Mouse (Mus musculus) 416B (cell line): ENCODE data around the gene Gm45713.
A peak's percentile ranks its signal among the peaks of the same experiment; 100 is the strongest.
"Not testable (repeated sequence)": the region's sequence is repeated elsewhere in the genome, so short reads cannot be mapped to it uniquely, and the experiment has no call there.

Experiments used
- DNase-seq: peaks from one replicate; pipeline ENCODE4 v3.0.0; 2011; ENCODE audit warnings: low read depth

Gene Gm45713

DNA sequence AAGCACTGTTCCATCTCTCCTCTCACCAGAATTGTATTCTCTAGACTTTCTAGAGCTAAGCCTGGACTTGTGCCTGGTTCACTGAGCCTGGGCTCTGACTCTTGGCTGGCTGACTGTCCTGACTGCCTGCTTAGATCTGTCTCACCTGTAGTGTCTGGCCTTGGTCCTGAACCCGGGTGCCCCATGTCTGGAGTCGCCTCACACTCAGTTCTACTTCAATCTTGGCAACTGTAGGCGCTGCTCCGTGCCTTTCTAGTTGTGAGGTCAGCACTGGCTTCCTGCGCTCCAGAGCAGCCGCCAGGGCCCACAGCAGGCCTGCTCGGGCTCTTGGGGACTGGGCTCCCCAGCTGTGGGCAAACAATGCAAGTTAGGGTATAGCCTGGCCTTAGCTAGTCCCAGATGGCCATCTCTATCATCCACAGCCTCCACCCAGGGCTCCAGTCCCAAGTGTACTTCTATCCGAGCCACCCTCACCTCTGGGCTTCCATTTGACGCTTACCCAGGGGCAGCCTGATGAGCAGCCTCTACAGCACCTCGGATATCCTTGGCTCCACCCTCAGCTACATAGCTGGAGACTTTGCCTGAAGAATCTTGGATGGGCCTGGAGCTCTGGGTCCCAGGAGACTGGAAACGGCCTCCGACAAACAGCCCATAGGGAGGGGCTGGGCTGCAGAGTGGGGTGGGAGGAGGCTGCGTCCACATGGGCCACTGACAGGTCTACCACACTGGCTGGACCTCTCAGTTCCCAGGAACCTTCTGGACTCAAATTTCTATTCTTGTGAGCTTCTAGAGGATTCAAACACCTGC is 8.5 kb upstream of the Gm45713 start:
- no peak for DNase-seq

- DNase-seq: no peak
Observed at GRCm38 (mm10) chr7:45141914-45142313, 5.9 kb upstream of the Gm45713 start.

DNA sequence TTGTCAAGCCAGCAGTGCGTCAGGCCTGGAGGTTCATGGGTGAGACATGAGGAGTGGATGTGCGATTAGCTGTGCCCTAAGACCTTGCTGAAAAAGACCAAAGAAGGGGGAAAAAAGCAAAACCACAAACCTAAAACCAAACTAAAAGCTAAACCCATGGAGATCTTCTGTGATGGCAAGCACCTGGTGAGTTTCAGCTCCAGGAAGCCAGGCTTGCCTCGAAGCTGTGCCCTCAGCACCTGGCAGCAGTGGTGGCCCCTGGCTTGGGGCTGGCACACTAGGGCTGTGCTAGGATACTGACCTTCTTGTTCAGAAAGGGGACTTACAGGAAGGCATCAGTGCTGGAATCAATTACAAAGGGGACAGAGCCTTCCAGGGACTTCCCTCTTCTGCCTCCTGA is 5.3 kb upstream of the Gm45713 start:
- DNase-seq: no peak

- no peak for DNase-seq
Observed at GRCm38 (mm10) chr7:45139904-45140723, 4.1 kb upstream of the Gm45713 start.

GRCm38 (mm10) chr7:45138403-45138802 is 2.4 kb upstream of the Gm45713 start:
- DNase-seq: peak; percentile 43

GRCm38 (mm10) chr7:45137171-45138006 is 1.4 kb upstream of the Gm45713 start:
- DNase-seq: peak; percentile 99

- peak; percentile 41 for DNase-seq
Observed at GRCm38 (mm10) chr7:45135370-45135769, 661 bp downstream of the Gm45713 start.

DNA sequence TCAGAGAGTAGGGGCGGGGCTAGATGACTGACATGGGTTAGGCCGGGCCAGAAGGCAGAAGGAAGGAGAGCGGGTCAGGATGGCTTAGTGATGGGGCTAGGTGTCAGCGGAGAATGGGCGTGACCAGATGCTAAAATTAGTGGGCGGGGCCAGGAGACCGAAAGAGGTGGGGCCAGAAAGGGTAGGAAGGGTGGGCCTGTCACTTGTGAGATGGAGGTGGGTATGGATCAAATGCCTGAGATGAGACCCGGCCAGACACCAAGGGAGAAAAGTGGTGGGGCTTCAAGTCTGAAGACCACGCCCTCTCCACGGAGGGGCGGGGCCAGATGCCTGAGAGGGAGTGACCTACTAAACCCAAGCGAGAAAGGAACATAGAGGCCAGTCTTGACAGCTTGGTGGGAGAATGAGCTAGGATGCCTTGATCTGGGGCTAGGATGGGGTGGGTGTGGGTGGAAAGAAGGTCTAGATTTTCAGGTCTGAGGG is 1.4 kb downstream of the Gm45713 start:
- DNase-seq: peak; percentile 88

- DNase-seq: peak; percentile 27
Observed at GRCm38 (mm10) chr7:45133446-45134159, 2.4 kb downstream of the Gm45713 start.

DNA sequence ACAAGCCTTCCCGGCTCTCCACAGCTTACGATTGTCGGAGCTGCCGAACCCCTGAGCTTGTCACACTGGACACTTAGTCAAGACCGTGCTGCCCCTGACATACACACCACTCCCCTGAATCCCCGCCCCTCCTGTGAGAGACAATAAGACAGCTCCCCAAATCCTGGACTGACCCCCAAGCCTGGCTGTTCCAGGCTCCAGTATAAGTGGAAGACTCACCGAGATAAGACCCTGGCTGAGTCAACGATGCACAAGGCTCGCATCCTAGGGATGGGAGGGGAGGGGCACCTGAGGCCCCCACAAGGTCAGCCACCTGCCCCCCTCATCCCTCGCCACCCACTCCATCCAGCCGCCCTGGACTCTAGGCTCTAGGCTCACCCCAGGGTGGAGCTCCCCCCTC is 4.2 kb downstream of the Gm45713 start:
- DNase-seq: no peak

DNA sequence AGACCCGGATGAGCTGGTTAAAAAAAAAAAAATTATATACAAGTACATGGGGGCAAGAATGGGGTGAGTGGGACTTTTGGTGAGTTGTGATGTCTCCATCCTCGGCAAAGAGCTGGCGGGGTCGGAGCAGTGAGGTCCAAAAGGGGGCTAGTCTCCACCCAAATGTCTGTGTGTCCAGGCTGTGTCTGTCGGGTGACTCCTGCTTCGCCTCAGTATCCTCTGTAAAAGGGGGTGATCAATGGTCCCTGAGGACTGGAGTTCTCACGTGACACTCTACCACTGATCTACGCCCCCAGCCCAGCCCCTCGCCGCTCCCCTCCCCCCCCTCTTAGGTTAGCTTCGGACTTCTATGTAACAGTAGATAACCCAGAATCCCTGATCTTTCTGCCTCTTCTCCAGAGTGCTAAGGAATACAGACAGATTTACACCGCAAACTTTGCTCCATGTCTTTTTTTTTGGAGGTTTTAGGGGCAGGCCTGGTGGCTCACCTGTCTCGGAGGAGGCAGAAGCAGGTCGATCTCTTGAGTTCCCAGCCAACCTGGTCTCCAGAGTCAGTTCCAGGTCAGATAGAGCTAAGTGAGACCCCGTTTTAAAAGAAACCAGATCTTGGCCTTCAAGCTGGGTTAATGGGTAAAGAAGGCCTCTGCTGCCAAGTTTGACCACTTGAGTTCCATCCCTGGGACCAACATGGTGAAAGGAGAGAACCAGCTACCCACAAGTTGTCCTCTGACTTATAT is 6.1 kb downstream of the Gm45713 start:
- DNase-seq: no peak

DNA sequence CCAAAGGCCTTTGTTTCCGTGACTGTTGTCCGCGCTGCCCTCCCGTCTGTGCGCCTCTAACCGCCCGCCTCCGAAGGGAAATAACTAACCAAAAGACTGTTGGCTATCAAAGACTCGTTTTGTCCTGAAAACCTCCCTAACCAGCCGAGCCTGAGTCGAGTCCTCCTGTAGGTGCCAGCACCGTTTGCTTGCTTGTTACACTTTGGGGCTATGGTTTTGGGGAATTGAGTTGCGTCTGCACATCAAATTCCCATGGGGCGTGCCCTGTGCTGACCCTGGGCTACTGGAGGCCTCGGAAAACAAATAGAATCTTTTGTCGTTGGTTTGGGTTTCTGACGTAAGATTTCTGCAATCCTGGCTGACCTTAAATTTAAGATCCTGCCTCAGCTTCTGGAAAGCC is 6.7 kb downstream of the Gm45713 start:
- DNase-seq: peak; percentile 87

DNA sequence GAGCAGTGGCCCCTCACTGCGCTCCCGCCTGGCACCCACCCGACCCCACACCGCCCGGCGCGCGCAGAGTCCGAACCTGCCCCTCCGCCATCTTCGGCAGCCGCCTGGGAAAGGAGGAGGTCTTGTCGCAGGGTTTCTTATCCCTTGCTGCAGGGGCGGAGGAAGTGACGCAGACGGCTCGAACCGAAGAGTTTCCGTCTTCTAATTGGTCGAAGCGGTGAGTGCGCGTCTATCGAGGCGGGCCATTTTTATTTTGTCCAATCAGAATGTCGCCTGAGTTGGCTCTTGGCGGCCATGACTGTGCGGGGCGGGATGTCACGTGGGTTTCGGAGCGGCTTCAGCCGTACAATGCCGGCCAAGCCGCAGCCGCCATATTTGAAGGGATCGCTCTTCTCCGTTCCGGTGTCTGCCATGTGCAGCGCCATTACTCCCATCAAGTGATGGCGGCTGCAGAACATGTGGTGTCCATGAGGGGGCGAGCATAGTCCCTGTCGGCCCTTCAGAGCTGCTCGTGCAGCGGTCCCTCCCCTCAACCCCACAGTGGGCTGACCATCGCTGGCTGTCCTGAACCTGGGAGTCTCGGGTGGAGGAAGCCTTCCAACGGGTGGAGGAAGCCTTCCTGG is 7.3 kb downstream of the Gm45713 start, which contains the start of gene Rpl13a:
Rpl13a (minus strand) TSS at position 138 of the 623 bp plus-strand sequence.
- DNase-seq: peak; percentile 100

DNA sequence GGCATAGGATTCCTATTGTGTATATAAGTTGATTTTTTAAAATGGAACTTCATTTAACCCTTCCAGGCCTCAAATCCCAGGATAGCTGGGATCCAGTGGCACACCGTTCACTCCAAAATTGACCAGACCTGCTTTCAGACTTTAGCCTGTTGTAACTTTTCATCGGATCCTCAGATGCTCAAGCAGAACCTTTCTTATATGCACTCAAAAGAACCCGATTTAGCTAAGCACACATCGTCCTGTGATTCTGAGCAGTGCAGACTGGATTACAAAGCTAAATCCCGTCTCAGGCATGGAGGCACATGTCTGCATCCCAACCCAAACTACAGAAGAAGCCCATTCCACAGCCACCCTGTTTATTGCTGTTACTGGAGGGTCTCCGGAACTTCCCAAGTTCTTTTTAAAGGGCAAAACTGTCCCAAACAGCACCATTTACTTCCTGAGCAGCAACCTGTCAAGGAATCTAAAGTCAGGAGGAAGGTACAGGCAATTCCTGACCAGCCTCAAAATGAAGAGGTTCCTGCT is 8.3 kb downstream of the Gm45713 start:
- DNase-seq: no peak

DNA sequence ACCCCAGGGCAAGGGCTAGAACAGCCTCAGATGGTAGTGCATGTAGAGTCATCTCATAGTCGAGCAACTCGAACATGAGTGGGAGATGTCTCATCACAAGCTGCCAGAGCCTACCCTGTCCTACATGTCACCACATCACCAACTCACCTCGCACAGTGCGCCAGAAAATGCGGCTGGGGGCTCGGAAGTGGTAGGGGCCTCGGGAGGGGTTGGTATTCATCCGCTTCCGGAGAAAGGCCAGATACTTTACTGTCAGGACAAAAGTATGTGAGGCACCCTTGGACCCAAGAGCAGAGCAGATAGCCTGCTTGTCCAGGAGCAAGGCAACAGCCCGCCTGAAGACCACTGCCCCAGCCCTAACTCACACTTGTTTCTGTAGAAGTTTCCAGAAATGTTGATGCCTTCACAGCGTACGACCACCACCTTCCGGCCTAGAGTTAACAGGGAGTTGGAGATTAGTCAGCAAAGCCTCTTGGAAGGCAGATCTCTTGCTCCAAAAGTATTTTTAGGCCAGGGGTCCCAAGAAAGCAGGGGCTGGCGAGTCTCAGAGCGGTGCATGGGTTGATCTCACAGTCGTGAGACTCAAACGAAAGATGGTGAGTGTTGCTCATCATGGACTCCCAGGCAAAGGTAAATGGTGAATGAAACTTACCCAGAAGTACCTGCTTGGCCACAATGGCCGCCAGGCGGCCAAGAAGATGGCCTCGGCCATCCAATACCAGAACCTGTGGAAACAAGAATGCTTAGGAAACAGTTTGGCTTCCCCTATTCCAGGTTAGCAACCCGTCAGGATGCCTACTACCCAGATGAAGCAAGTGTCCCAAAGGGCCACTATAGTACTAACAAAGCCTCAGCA is 9.0 kb downstream of the Gm45713 start:
- peak; percentile 55 for DNase-seq

GRCm38 (mm10) chr7:45126147-45126843 is 9.7 kb downstream of the Gm45713 start:
- no peak for DNase-seq

- not testable (repeated sequence) for DNase-seq
Observed at GRCm38 (mm10) chr7:45125649-45126048, 10.4 kb downstream of the Gm45713 start.

DNA sequence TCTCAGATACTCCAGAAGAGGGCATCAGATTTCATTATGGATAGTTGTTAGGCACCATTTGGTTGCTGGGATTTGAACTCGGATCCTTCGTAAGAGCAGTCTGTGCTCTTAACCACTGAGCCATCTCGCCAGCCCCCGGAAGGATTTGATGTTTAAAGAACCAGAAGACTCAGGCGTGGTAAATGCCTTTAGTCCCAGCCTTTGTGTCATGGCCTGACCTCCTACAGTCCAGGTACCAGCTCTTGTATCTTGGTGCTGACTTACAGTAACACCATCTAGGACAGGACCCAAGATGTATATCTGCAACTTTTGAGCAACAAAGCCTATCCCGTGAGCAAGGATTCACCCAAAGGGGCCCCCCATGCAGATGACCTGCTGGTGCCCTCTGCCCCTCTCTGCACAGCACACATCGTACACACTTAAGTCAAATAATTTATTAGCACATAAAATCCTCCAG is 10.9 kb downstream of the Gm45713 start:
- DNase-seq: peak; percentile 86
